Mouse (Mus musculus) retina, adult 2 months (tissue): ENCODE data around the gene Ntng1.

Experiments used
- DNase-seq: peaks from one replicate; pipeline ENCODE4 v3.0.0-alpha.2; 2012; ENCODE audit warnings: low read depth, low spot score

Gene Ntng1

GRCm38 (mm10) chr3:109923788-109924187, 220.0 kb downstream of the Ntng1 start:
- no peak for DNase-seq

DNA sequence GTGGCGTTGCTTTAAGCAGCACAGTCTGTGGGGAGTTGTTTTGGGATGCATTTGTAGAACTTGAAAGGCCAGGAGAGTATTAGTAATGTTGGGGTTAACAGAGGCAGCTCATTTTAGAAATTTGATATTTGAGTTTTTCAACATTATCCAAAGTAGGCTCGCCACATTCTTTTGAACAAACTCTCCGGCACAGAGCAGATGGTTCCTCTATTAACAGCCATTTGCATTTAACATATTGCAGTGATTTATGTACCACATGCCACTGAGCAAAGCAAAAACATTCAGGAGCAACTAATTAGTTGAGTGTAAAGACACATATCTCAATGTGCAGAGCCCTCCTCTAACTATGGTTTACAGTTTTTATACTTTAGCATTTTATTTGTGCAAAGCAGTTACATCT, 224.8 kb downstream of the Ntng1 start:
- no peak for DNase-seq

GRCm38 (mm10) chr3:109917926-109918694, 225.7 kb downstream of the Ntng1 start:
- DNase-seq: no peak

DNA sequence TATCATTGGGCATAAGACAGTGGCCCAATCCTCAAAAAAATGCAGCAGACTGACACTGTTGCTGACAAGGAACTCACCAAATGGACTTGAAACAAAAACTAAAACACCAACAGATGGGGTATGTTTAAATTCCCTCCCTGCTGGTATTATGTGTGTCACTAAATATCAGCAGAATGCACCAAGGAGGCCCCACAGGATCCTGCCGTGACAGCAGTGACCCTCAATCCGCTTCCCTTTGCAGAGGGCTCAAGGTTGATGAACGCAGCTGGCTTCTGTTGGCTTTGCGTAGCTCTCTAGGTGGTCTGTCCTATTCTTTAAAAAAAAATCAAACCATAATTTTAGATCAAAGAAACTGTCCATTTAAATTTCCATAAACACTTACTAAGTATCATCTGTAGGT, 226.7 kb downstream of the Ntng1 start:
- no peak for DNase-seq

DNA sequence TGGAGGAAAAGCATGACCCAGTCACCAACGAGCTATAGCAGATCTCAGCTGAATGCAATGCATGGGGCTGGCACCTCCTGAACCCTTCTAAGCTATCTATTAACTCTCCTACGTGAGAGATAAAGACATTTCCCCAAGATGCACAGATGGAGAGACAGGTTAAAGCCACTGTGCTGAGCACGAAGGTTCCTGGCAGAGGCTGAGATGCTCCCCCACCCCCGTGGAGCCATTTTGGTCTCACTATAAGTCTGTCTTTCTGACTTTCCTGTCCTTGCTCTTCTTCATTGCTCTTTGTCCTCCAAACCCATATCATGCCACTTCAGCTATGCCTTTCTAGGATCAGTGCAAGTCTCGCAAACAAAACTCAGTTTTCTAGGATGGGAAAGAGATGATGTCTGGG, 229.6 kb downstream of the Ntng1 start:
- DNase-seq: no peak

GRCm38 (mm10) chr3:109890600-109890999, 253.2 kb downstream of the Ntng1 start:
- DNase-seq: no peak

DNA sequence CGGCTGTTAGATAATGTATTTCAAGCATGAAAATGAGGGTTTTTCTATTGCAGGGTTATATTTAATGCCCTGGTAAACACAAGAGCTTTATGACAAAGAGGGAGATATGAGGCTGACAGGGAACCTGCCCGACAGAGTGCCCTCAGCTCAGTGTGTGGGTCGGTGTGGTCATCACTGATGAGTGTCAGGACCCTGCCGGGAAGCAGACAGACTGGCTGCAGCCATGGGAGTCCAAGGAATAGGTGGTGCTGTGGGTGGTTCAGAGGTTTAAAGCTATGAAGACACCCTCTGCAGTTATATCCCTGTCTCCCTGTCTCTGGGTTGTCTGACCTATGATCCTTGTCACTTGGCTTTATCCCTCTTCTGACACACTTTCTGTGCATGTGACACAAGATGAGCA, 258.1 kb downstream of the Ntng1 start:
- DNase-seq: no peak

- no peak for DNase-seq
Measured at GRCm38 (mm10) chr3:109879061-109879460, 264.8 kb downstream of the Ntng1 start.

DNA sequence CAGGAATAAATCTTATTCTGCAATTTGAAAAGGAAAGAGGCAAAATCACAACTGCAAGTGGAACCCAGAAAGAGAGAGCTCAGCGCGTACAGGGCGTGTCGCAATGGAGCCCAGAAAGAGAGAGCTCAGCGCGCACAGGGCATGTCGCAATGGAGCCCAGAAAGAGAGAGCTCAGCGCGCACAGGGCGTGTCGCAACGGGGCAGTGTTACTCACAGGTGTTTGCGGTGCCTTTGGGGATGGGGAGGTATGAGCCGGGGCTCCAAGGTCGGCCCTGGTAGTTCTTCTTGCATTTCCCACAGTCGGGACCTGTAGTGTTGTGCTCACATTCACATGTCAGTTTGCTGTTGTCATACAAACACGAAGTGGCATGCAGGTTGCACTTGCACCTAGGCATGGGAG, 271.8 kb downstream of the Ntng1 start:
- no peak for DNase-seq

- no peak for DNase-seq
Measured at GRCm38 (mm10) chr3:109858276-109858675, 285.5 kb downstream of the Ntng1 start.

GRCm38 (mm10) chr3:109854449-109855155, 289.2 kb downstream of the Ntng1 start:
- DNase-seq: no peak

GRCm38 (mm10) chr3:109846660-109847059, 297.2 kb downstream of the Ntng1 start:
- DNase-seq: no peak

- no peak for DNase-seq
Measured at GRCm38 (mm10) chr3:109825806-109826205, 318.0 kb downstream of the Ntng1 start.

DNA sequence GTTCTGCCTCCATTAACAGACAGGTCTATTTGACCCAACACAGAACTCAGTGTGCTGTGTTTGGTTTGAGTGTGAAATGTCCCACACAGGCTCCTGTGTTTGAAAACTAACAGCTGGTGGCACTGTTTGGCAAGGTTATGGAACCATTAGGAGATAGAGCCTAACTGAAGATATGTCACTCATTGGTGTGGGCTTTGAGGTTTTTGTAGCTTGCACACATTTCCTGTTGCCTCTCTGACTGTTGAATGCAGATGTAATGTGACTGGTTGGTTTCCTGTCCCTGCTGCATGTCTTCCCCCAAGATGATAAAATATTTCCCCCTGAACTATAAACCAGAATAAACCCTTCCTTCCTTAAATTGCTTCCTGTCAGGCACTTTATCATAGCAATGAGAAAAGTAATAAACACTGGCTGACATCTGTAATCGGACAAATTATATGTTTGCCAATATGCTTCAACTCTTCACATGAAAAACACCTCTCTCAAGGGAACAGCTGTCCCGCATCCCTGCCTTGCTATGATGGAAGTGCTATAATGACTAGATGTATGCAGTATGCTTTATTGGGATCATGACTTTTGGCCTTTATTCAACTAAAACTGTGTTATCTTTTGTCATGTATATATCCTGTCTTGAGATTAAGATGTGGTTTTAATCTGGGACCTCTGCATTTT, 320.9 kb downstream of the Ntng1 start:
- no peak for DNase-seq

DNA sequence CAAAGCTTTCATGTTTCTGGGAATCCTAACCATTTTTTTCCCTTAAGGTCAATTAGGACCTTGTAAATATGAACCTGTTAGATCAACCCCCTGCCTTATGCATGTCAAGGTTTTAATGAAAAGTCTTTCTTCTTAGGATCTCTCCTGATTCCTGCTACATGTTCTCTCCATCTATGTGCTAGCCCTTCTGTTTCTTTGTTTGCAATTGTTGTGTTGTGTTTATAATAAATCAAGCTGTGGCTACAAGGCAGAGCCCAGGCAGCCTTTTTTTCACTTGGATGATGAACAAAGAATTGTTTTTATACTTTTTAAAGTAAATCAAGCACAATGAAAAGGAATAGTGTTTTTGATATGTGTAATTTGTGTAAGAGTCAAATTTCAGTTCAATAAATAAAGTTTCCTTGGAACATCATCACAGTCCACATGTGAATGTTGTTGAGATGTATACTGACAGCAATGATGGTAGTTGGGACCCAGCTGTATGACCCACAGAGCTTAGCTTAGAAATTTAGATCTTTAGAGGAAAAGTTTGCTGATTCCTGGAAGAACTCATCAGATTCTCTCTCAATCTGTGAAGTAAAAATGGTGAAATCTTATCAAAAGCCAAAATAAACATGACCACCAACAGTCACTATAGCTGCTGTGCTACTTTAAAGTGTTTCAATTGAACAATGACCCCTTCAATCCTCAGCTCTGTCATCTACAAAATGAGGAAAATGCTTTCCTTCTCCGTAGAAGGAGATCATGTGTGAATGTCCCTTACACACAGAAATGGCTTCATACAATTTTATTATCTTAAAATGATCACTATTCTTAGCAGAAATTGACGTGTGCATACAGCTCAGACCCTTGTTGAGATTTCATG, 324.8 kb downstream of the Ntng1 start:
- DNase-seq: no peak

- DNase-seq: no peak
Measured at GRCm38 (mm10) chr3:109809065-109809464, 334.7 kb downstream of the Ntng1 start.

DNA sequence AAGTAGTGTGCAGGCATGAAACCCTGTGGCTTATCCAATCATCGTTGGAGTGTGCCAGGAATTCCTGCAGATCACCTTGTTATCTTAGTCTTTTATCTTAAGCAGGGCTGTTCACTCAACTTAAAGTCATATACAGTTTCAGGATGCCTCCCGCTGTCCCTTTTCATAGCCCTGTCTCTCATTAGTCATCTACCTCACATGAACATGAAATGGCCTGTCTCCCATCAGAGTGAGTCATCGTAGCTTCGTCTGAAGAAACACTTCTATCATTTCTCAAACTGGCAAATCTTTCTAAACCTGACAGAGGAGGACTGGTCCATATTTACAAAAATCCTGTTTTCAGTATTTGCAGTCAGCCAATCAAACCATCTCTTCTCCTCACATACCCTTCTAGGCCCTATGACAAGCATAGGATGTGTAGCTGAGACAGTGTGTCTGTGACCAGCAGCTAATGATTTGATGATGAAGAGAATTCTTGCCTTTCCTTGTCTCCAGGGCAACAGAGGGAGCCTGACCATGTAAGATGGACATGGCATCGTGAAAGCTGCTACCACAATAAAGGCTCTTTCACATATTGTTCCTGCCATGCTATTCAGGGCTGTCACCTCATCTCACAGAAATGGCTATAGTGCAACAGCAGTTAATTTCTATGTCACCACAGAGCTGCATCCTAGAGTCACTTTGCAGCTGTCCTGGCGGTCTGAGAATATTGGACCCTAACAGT, 336.4 kb downstream of the Ntng1 start:
- DNase-seq: no peak

DNA sequence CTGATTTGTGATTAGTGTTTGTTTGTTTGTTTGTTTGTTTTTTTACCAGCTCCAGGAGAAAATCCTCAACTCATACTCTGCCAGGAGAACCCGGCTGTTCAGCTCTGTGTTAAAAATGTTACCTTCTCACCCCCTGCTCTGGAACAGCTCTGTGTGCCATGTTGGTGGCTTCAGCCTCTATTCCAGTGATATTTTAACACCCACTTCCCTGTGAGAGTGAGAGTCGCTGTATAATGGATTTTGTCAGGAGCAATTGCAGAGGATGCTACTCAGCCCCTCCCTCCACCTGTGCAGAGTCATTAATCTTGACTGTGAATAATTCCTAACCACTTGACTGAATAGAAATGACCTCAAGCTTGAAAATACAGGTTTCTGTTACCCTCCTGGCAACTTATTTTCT, 339.7 kb downstream of the Ntng1 start:
- DNase-seq: no peak

GRCm38 (mm10) chr3:109803616-109804015, 340.2 kb downstream of the Ntng1 start:
- DNase-seq: no peak

GRCm38 (mm10) chr3:109797354-109797753, 346.5 kb downstream of the Ntng1 start:
- DNase-seq: no peak

DNA sequence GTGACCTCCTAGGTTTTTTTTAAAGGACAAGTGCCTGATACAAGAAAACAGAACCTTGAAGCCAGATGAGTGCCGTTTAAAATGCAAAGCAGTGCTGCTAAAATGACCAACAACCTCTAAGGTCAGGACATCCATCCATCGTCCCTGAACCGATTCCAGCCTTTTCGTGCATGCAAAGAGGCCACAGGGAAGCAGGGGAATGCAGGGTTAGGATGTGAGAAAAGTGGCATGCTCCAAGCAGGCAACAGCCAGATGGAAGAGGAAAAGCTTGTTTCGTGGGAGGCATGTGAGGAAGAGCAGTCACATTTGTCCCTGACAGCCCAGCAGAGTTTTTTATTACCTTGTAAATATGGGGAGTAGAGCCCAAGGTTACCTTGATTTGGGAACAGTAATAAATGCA, 360.6 kb downstream of the Ntng1 start:
- peak; percentile 2 for DNase-seq
